Mouse (Mus musculus): ENCODE measurements at regions not wholly inside any gene's neighbourhood (a gene's known extent, or its start where the extent isn't known, plus 50 kb on each side); places are given as distances from the start of the nearest gene placed in this dataset.

DNA sequence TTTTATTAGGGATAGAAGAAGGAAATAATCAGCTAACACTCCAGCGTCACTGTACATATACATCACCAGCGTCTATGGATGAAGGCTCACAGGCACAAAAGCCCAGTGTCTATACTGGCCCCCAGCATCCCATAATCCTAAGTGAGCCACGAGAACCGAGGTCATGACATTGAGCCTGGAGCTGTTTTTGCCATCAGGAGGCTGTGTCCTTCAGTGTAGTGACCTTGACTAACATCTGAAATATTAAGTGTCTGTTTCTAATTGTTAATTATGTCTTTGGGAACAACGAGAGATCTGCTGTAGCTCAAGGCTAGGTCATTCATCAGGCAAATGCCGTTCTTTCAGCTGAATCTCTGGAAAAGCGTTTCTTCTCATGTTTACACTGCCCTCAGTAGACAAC lies 68.5 kb upstream of the Robo1 start:
- TF ChIP-seq CTCF (IDR thresholded peaks at IDR 0.05; ENCODE audit: borderline replicate concordance, extremely low read depth, insufficient read depth, insufficient read length) (no peak), POLR2A (IDR thresholded peaks at IDR 0.05; ENCODE audit: borderline replicate concordance, extremely low read depth, insufficient read depth, insufficient read length, poor library complexity, severe bottlenecking) (no peak)
- DNase-seq (ENCODE audit: low read depth): no peak

DNA sequence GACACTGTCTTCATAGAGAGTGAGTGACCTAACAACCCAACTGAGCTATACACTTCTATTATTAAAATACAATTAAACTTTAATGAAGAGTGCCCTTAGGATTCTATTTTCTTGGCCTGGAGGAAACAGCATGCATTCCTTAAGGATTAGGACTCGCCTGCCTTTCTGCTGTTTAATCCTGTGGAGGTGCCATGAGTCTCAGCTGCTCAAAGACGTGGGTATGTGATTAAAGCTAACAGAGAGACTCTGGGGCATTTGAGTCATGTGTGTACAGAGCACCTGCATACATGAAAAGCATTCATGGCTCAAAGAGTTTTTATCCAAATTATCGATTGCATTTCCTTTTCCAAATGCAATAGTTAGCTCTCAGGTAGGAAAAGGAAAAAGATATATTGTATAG lies 51.7 kb upstream of the Robo1 start:
- no peak for TF ChIP-seq CTCF (IDR thresholded peaks at IDR 0.05; ENCODE audit: borderline replicate concordance, extremely low read depth, insufficient read depth, insufficient read length)
- no peak for TF ChIP-seq POLR2A (IDR thresholded peaks at IDR 0.05; ENCODE audit: borderline replicate concordance, extremely low read depth, insufficient read depth, insufficient read length, poor library complexity, severe bottlenecking)
- peak; percentile 36 for DNase-seq (ENCODE audit: low read depth)
